ENCODE assay signal across 16 mouse cellular contexts in genomic region chr19:12374465-12375025, GRCm38 (mm10). TPM values are rescaled to one million over a fixed set of nuclear protein-coding genes. Genes with fewer than 3 reads are reported as not detected.
DNase-seq lines count a peak whose midpoint lies in the region; ATAC-seq and TF ChIP-seq lines count a peak whose summit lies in the region.
"Had no signal": no experiment of that assay in that cellular context is flagged by ENCODE, and none has a peak within 500 bp of the region (broad histone marks: within the 10 kb centered on the region; RNA-seq: fewer than 3 reads in every experiment).

No protein-coding gene starts in this region.

- no peak overlapping the region for H3K27ac ChIP-seq in stomach, postnatal 0 days (replicated peaks)
- H3K27ac ChIP-seq: limb, embryonic 12.5 days; midbrain, embryonic 15.5 days had no signal

- no peaks in the 10 kb centered on the region for H3K27me3 ChIP-seq in stomach, postnatal 0 days (ENCODE audit: control insufficient read depth, insufficient read depth, low read length)
- H3K27me3 ChIP-seq: limb, embryonic 12.5 days; midbrain, embryonic 15.5 days had no signal

- DNase-seq in gastrocnemius, postnatal 10 days, result peak; percentile 3
- no peak for DNase-seq in gastrocnemius, postnatal 14 days
- DNase-seq in layer of hippocampus, postnatal 10 days (ENCODE audit: low spot score in 2 of 2), result peak; percentile 33 to 42
- DNase-seq in right cerebral cortex, postnatal 10 days (ENCODE audit: low spot score in 2 of 2), result peak; percentile 41 to 44
- no peak for DNase-seq in lung, postnatal 4 days
- no peak for DNase-seq in urinary bladder, postnatal 36 days (ENCODE audit: low spot score in 2 of 2)
- no peak for DNase-seq in stomach, postnatal 0 days (ENCODE audit: low spot score)
- DNase-seq: heart, postnatal 4 days; kidney, adult 2 months; lung, adult 2 months; thymus, postnatal 14 days had no signal

- TF ChIP-seq CTCF in stomach, postnatal 0 days (IDR thresholded peaks at IDR 0.05; ENCODE audit: low read depth), result no peak

- intact Hi-C loops in gastrocnemius, postnatal 14 days (cut with DNase I; ENCODE audit: low total_unique reads), result no loop called here

- no peaks in the 10 kb centered on the region for H3K36me3 ChIP-seq in stomach, postnatal 0 days (ENCODE audit: control insufficient read depth, insufficient read depth, low read length)
- H3K36me3 ChIP-seq: limb, embryonic 12.5 days; midbrain, embryonic 15.5 days had no signal

- peak; percentile 88 for ATAC-seq in frontal cortex, adult (ENCODE audit: low TSS enrichment)
- no peak for ATAC-seq in stomach, postnatal 0 days (ENCODE audit: low FRiP score, low TSS enrichment)
- ATAC-seq: midbrain, embryonic 15.5 days had no signal

- no peak overlapping the region for H3K4me2 ChIP-seq in stomach, postnatal 0 days (replicated peaks; ENCODE audit: low read depth)
- H3K4me2 ChIP-seq: limb, embryonic 12.5 days; midbrain, embryonic 15.5 days had no signal

- no peak overlapping the region for H3K4me3 ChIP-seq in stomach, postnatal 0 days (ENCODE audit: low read depth, low read length)
- H3K4me3 ChIP-seq: limb, embryonic 12.5 days; midbrain, embryonic 15.5 days had no signal

- no peak overlapping the region for H3K9ac ChIP-seq in stomach, postnatal 0 days (ENCODE audit: low read length)
- H3K9ac ChIP-seq: limb, embryonic 12.5 days; midbrain, embryonic 15.5 days had no signal

- no peak for TF ChIP-seq EP300 in stomach, postnatal 0 days (optimal IDR thresholded peaks at IDR 0.05)

- H3K9me3 ChIP-seq in stomach, postnatal 0 days (ENCODE audit: control insufficient read depth, low read length), result no peaks in the 10 kb centered on the region
- H3K9me3 ChIP-seq: limb, embryonic 12.5 days; midbrain, embryonic 15.5 days had no signal

- H3K4me1 ChIP-seq in stomach, postnatal 0 days (replicated peaks; ENCODE audit: control insufficient read depth, insufficient read depth), result no peaks in the 10 kb centered on the region
- H3K4me1 ChIP-seq: limb, embryonic 12.5 days; midbrain, embryonic 15.5 days had no signal

- WGBS in stomach, postnatal 0 days, result 37% methylated on average over 2 of the region's 2 CpGs

RNA-seq across cellular contexts. Expression of gene Olfr1440, which starts 12.5 kb away (rescaled TPM):
- total RNA-seq in gastrocnemius, postnatal 10 days (2021), result not detected
- not detected for total RNA-seq in gastrocnemius, postnatal 14 days (2021)
- not detected for total RNA-seq in layer of hippocampus, postnatal 10 days (2021)
- not detected in 2 replicates for polyA plus RNA-seq in stomach, postnatal 0 days (2015; fragmentation: Nextera tagmentation; extraction: Ambion mirVana)
- total RNA-seq: common myeloid progenitor, adult 5-6 weeks; granulocyte monocyte progenitor cell, adult 5-6 weeks; heart, postnatal 4 days had no signal
- polyA plus RNA-seq: kidney, adult 2 months; limb, embryonic 12.5 days; lung, adult 2 months; midbrain, embryonic 15.5 days had no signal

RNA-seq across cellular contexts. Expression of gene Olfr1438-ps1, which starts 38.8 kb away (rescaled TPM):
- total RNA-seq in gastrocnemius, postnatal 10 days (2021), result not detected
- total RNA-seq in gastrocnemius, postnatal 14 days (2021), result not detected
- total RNA-seq in layer of hippocampus, postnatal 10 days (2021), result not detected
- 0.04 TPM in 1 of 2 replicates, not detected in the other for polyA plus RNA-seq in stomach, postnatal 0 days (2015; fragmentation: Nextera tagmentation; extraction: Ambion mirVana)
- total RNA-seq: common myeloid progenitor, adult 5-6 weeks; granulocyte monocyte progenitor cell, adult 5-6 weeks; heart, postnatal 4 days had no signal
- polyA plus RNA-seq: kidney, adult 2 months; limb, embryonic 12.5 days; lung, adult 2 months; midbrain, embryonic 15.5 days had no signal

RNA-seq across cellular contexts. Expression of gene Olfr1441, which starts 42.7 kb away (rescaled TPM):
- total RNA-seq in gastrocnemius, postnatal 10 days (2021), result not detected
- not detected for total RNA-seq in gastrocnemius, postnatal 14 days (2021)
- not detected for total RNA-seq in layer of hippocampus, postnatal 10 days (2021)
- polyA plus RNA-seq in stomach, postnatal 0 days (2015; fragmentation: Nextera tagmentation; extraction: Ambion mirVana), result not detected in 2 replicates
- total RNA-seq: common myeloid progenitor, adult 5-6 weeks; granulocyte monocyte progenitor cell, adult 5-6 weeks; heart, postnatal 4 days had no signal
- polyA plus RNA-seq: kidney, adult 2 months; limb, embryonic 12.5 days; lung, adult 2 months; midbrain, embryonic 15.5 days had no signal

RNA-seq across cellular contexts. Expression of gene Olfr1437, which starts 49.6 kb away (rescaled TPM):
- total RNA-seq in gastrocnemius, postnatal 10 days (2021), result not detected
- total RNA-seq in gastrocnemius, postnatal 14 days (2021), result not detected
- total RNA-seq in layer of hippocampus, postnatal 10 days (2021), result not detected
- not detected in 2 replicates for polyA plus RNA-seq in stomach, postnatal 0 days (2015; fragmentation: Nextera tagmentation; extraction: Ambion mirVana)
- total RNA-seq: common myeloid progenitor, adult 5-6 weeks; granulocyte monocyte progenitor cell, adult 5-6 weeks; heart, postnatal 4 days had no signal
- polyA plus RNA-seq: kidney, adult 2 months; limb, embryonic 12.5 days; lung, adult 2 months; midbrain, embryonic 15.5 days had no signal

RNA-seq across cellular contexts. Expression of gene Pfpl, which starts 53.2 kb away (rescaled TPM):
- total RNA-seq in gastrocnemius, postnatal 10 days (2021), result not detected
- not detected for total RNA-seq in gastrocnemius, postnatal 14 days (2021)
- not detected for total RNA-seq in layer of hippocampus, postnatal 10 days (2021)
- polyA plus RNA-seq in stomach, postnatal 0 days (2015; fragmentation: Nextera tagmentation; extraction: Ambion mirVana), result not detected in 2 replicates
- total RNA-seq: common myeloid progenitor, adult 5-6 weeks; granulocyte monocyte progenitor cell, adult 5-6 weeks; heart, postnatal 4 days had no signal
- polyA plus RNA-seq: kidney, adult 2 months; limb, embryonic 12.5 days; lung, adult 2 months; midbrain, embryonic 15.5 days had no signal

Comparison
In these comparisons a context has a peak if more than half of its experiments do, and no peak if none do; other contexts are left out.
1. DNase-seq: peak in gastrocnemius, postnatal 10 days (single experiment), layer of hippocampus, postnatal 10 days (2 of 2) and right cerebral cortex, postnatal 10 days (2 of 2); none in gastrocnemius, postnatal 14 days (single experiment), lung, postnatal 4 days (0 of 2), urinary bladder, postnatal 36 days (0 of 2) and stomach, postnatal 0 days (single experiment).